Comparison of ENCODE assay signal across 20 mouse cellular contexts in genomic region chr1:182822729-182823128, GRCm38 (mm10). TPM values are rescaled to one million over a fixed set of nuclear protein-coding genes. Genes with fewer than 3 reads are reported as not detected.
"Had no signal": no experiment of that assay in that cellular context is flagged by ENCODE, and none has a peak within 500 bp of the region (broad histone marks: within the 10 kb centered on the region; RNA-seq: fewer than 3 reads in every experiment).

No protein-coding gene starts in this region.

- H3K27ac ChIP-seq: kidney, postnatal 0 days; liver, embryonic 13.5 days; midbrain, embryonic 12.5 days; midbrain, embryonic 15.5 days; neural tube, embryonic 12.5 days; stomach, postnatal 0 days had no signal

- ATAC-seq: intestine, postnatal 0 days; midbrain, embryonic 15.5 days had no signal

- DNase-seq: kidney, adult 2 months; kidney, postnatal 25 days; liver, embryonic 13.5 days; lung, adult 2 months; lung, postnatal 14 days; lung, postnatal 4 days; retina, postnatal 1 day; right cerebral cortex, postnatal 14 days; right cerebral cortex, postnatal 4 days; thymus, adult 2 months; thymus, postnatal 14 days had no signal

- H3K4me3 ChIP-seq: liver, embryonic 13.5 days; midbrain, embryonic 12.5 days; midbrain, embryonic 15.5 days; myocyte; neural tube, embryonic 12.5 days had no signal

RNA-seq across cellular contexts. Expression of gene Susd4, which starts 59.1 kb away (rescaled TPM):
- total RNA-seq: megakaryocyte progenitor cell, adult 5-6 weeks; monocyte, adult 5-6 weeks had no signal
